Mouse (Mus musculus) liver, postnatal 0 days (tissue): Measurements from ENCODE around the gene Gabrb1. TPM values are rescaled to one million over a fixed set of nuclear protein-coding genes. Genes with fewer than 3 reads are reported as not detected.
A peak's percentile ranks its signal among the peaks of the same experiment; 100 is the strongest.

Source experiments
- ATAC-seq: fragments of 200-750 bp; cut with Nextera tagmentation; 2 replicates; pipeline ENCODE4 v1.8.0; 2017; ENCODE audit warnings: mild to moderate bottlenecking, moderate library complexity
- DNase-seq: peaks from one replicate; pipeline ENCODE4 v3.0.0-alpha.2; 2016
- H3K27ac ChIP-seq: fragments of 300-500 bp; sonication (generic); 2 replicates; pipeline ENCODE4 v1.5.1; 2014; ENCODE audit warnings: antibody characterized with exemption, moderate library complexity, mild to moderate bottlenecking, low read depth
- H3K27me3 ChIP-seq: fragments of 300-500 bp; sonication (generic); 2 replicates; pipeline ENCODE4 v1.6.1; 2014; ENCODE audit warnings: low read length, control low read depth, mixed read lengths; ENCODE audit not compliant: insufficient read depth
- H3K36me3 ChIP-seq: fragments of 300-500 bp; sonication (generic); replicated peaks from 2 replicates; pipeline ENCODE4 v1.6.1; 2014; ENCODE audit warnings: mild to moderate bottlenecking, control low read depth, low read length, moderate library complexity, mixed read lengths; ENCODE audit not compliant: insufficient read depth
- H3K4me1 ChIP-seq: fragments of 300-500 bp; sonication (generic); 2 replicates; pipeline ENCODE4 v1.6.1; 2014; ENCODE audit warnings: antibody characterized with exemption, mild to moderate bottlenecking, control low read depth; ENCODE audit not compliant: insufficient read depth
- H3K4me2 ChIP-seq: fragments of 300-500 bp; sonication (generic); 2 replicates; pipeline ENCODE4 v1.6.1; 2014; ENCODE audit warnings: low read depth, mild to moderate bottlenecking, low read length, moderate library complexity, mixed read lengths
- H3K4me3 ChIP-seq: fragments of 300-500 bp; sonication (generic); 2 replicates; pipeline ENCODE4 v1.5.1; 2014; ENCODE audit warnings: low read depth, low read length
- H3K9ac ChIP-seq: fragments of 300-500 bp; sonication (generic); replicated peaks from 2 replicates; pipeline ENCODE4 v1.6.1; 2014; ENCODE audit warnings: mild to moderate bottlenecking, moderate library complexity
- H3K9me3 ChIP-seq: fragments of 300-500 bp; sonication (generic); 2 replicates; pipeline ENCODE4 v1.6.1; 2016; ENCODE audit warnings: mild to moderate bottlenecking, control low read depth, low read length, mixed read lengths
- CTCF ChIP-seq: sonication (generic); IDR thresholded peaks from 2 replicates; pipeline ENCODE4 v1.5.1; 2016; ENCODE audit warnings: antibody characterized with exemption, low read depth
- EP300 ChIP-seq: IDR thresholded peaks from 2 replicates; pipeline ENCODE4 v1.6.1; 2016; ENCODE audit warnings: antibody characterized with exemption, low read depth, mild to moderate bottlenecking
- WGBS: fragments of 180-500 bp; shearing (Covaris S2); extraction: QIAGEN DNeasy Blood & Tissue Kit; methylation state at CpG from one replicate; pipeline ENCODE4 v1.1.7; 2014; ENCODE audit not compliant: insufficient replicate concordance; 5-methylcytosine and 5-hydroxymethylcytosine counted together
- polyA plus RNA-seq: library from polyadenylated mRNA; unstranded; fragments of >200 nt; fragmentation: Nextera tagmentation; extraction: Ambion mirVana; gene quantifications from 2 replicates; pipeline ENCODE4 v1.2.1, GENCODE M21; 2015

Gene Gabrb1
- polyA plus RNA-seq, 1 experiment from 2014 or later: not detected

DNA sequence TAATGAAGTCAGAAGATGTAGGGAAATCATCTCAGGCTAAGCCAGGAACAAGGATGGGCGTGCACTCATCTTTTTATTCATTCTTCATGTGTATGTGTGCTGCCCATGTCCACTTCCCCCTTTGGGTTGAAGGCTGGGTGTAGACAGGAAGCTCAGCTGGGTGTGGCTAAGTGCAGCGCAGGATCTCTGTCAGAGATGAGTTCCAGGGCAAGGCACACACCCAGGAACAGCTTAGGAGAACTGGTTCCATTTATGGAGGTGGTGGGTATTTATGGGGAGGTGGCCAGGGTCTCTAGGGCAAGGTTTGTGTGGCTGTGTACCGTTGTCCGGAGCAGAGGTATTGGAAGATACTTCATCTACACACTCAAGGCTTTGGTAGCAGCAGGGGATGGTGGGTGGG lies 524.9 kb downstream of the Gabrb1 start:
- Histone ChIP-seq H3K4me3 (peak overlapping the region; percentile 2; the same call in 1 of the 2 replicates), H3K4me1 (peaks cover 36% of the 10 kb centered on the region), H3K9ac (no peak overlapping the region), H3K27ac (peak overlapping the region; percentile 72), H3K27me3 (no peaks in the 10 kb centered on the region), H3K4me2 (peak overlapping the region; percentile 64), H3K36me3 (no peaks in the 10 kb centered on the region), H3K9me3 (no peaks in the 10 kb centered on the region)
- DNase-seq: peak; percentile 55
- TF ChIP-seq EP300: no peak
- no peak for TF ChIP-seq CTCF
- ATAC-seq: peak; percentile 73
- 45% methylated on average over 4 of the region's 4 CpGs for WGBS

GRCm38 (mm10) chr5:72183929-72184328 lies 526.0 kb downstream of the Gabrb1 start:
- 29% methylated on average over 6 of the region's 6 CpGs for WGBS
- peak overlapping the region; percentile 72 for H3K27ac ChIP-seq
- no peaks in the 10 kb centered on the region for H3K9me3 ChIP-seq
- no peak overlapping the region for H3K9ac ChIP-seq
- H3K4me2 ChIP-seq: peak overlapping the region; percentile 64
- H3K4me3 ChIP-seq: peak overlapping the region; percentile 26
- peak; percentile 70 for ATAC-seq
- no peaks in the 10 kb centered on the region for H3K36me3 ChIP-seq
- TF ChIP-seq CTCF (no peak), EP300 (0 out of 2 replicates have a peak, but pooled peaks have one; percentile 33)
- DNase-seq: peak; percentile 67
- H3K27me3 ChIP-seq: no peaks in the 10 kb centered on the region
- peaks cover 36% of the 10 kb centered on the region for H3K4me1 ChIP-seq

DNA sequence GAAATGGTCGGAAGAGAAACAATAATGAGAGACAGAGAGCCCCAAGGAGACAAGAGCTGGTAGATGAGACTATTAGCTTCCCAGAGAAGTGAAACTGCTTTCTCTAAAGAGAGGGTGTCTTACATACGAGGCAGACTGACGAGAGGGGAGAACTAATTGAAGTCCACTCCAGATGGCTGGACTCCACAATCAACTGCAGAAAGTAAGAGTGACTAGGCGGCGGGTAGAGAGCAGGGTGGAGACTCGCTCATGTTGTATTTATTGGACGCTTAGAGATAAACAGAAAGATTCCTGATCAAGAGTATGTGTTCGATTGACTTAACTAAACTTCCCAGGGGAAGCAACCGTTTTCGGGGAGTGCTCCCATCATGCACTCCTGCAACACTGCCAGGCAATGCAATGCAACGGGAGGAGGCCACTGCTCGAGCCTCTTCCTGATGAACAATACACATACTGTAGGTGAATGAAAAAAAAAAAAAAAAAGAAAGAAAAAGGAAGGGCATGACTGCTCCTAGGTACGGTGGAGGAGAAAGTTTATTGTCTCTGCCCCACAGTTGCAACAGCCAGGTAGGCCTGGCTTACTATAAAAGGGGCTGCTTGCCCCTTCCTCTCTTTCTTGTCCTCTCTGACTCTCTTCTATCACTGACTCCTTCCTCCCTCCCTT lies 526.7 kb downstream of the Gabrb1 start:
- Histone ChIP-seq H3K4me1 (peaks cover 36% of the 10 kb centered on the region), H3K27ac (peak overlapping the region; percentile 72)

DNA sequence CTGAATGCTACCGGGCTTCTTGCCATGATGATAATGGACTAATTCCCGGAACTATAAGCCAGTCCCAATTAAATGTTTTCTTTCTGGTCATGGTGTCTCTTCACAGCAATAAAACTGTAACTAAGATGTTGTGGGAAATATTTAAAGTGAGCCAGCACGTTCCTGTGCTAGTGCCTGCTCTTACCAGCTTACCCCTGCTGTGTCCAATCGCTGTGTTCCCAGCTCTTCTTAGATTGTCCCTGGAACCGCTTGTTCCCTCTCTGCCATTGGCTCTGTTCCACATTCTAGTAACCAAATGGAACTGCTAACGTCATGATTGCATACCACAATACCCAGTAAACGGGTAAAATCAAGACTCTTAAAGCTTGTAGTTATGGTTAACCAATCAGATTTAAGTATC lies 533.2 kb downstream of the Gabrb1 start:
- no peaks in the 10 kb centered on the region for H3K27me3 ChIP-seq
- no peak overlapping the region for H3K27ac ChIP-seq
- TF ChIP-seq CTCF: no peak
- no peak for TF ChIP-seq EP300
- no peaks in the 10 kb centered on the region for H3K36me3 ChIP-seq
- no peak overlapping the region for H3K9ac ChIP-seq
- no peak overlapping the region for H3K4me3 ChIP-seq
- no peaks in the 10 kb centered on the region for H3K4me1 ChIP-seq
- 80% methylated on average over 7 of the region's 7 CpGs for WGBS
- H3K4me2 ChIP-seq: no peak overlapping the region
- DNase-seq (no peak), ATAC-seq (no peak)
- no peaks in the 10 kb centered on the region for H3K9me3 ChIP-seq

More for the DNA sequence above, 526.7 kb downstream of the Gabrb1 start:
- no peak overlapping the region for H3K9ac ChIP-seq
- H3K27me3 ChIP-seq: no peaks in the 10 kb centered on the region
- no peak for TF ChIP-seq EP300
- no peak for TF ChIP-seq CTCF
- peak overlapping the region; percentile 26 for H3K4me3 ChIP-seq
- H3K9me3 ChIP-seq: no peaks in the 10 kb centered on the region
- ATAC-seq (peak; percentile 53), DNase-seq (no peak)
- no peaks in the 10 kb centered on the region for H3K36me3 ChIP-seq
- WGBS: 49% methylated on average over 13 of the region's 13 CpGs
- H3K4me2 ChIP-seq: peak overlapping the region; percentile 64

DNA sequence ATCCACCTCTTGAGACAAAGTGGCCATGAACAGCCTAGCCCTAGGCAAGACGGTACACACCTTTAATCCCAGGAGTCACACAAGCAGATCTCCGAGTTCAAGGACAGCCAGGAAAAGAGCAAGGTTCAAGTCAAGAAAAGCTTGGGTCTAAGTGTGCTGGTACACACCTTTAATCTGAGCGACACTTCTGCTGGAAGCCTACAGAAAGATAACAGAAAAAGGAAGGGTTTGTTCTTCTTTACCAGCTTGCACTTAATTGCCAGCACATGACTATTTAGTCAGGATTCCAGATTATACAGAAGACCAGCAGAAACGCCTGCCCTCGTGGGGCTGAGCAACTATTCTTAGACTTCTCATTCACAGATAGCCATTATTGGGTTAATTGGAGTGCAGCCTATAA lies 534.0 kb downstream of the Gabrb1 start:
- ATAC-seq: no peak

GRCm38 (mm10) chr5:72195442-72195841 lies 537.5 kb downstream of the Gabrb1 start:
- Histone ChIP-seq H3K27ac (no peak overlapping the region), H3K27me3 (no peaks in the 10 kb centered on the region), H3K4me3 (no peak overlapping the region), H3K9me3 (no peaks in the 10 kb centered on the region), H3K9ac (no peak overlapping the region), H3K36me3 (no peaks in the 10 kb centered on the region), H3K4me1 (no peaks in the 10 kb centered on the region), H3K4me2 (no peak overlapping the region)
- 67% methylated on average over 1 of the region's 1 CpGs for WGBS
- no peak for TF ChIP-seq EP300
- no peak for TF ChIP-seq CTCF
- DNase-seq: no peak
- ATAC-seq: no peak

More for the DNA sequence above, 534.0 kb downstream of the Gabrb1 start:
- Histone ChIP-seq H3K4me2 (no peak overlapping the region), H3K9ac (no peak overlapping the region), H3K36me3 (no peaks in the 10 kb centered on the region), H3K4me3 (no peak overlapping the region), H3K4me1 (no peaks in the 10 kb centered on the region), H3K9me3 (no peaks in the 10 kb centered on the region), H3K27ac (no peak overlapping the region), H3K27me3 (no peaks in the 10 kb centered on the region)
- DNase-seq: no peak
- TF ChIP-seq CTCF (no peak), EP300 (no peak)
- WGBS: 76% methylated on average over 5 of the region's 5 CpGs

Other genes starting within 250 kb of the Gabrb1 start
- not detected in 2 replicates for gene Cox7b2, start 109.9 kb upstream of the Gabrb1 start, polyA plus RNA-seq
- gene Gabra4, start 195 bp downstream of the Gabrb1 start, polyA plus RNA-seq: not detected in 2 replicates